Mouse (Mus musculus): Measurements from ENCODE around the gene Mrap. TPM values are rescaled to one million over a fixed set of nuclear protein-coding genes. Genes with fewer than 3 reads are reported as not detected.

The Mrap gene
- polyA plus RNA-seq, 1 experiment from 2014 or later, result not detected

DNA sequence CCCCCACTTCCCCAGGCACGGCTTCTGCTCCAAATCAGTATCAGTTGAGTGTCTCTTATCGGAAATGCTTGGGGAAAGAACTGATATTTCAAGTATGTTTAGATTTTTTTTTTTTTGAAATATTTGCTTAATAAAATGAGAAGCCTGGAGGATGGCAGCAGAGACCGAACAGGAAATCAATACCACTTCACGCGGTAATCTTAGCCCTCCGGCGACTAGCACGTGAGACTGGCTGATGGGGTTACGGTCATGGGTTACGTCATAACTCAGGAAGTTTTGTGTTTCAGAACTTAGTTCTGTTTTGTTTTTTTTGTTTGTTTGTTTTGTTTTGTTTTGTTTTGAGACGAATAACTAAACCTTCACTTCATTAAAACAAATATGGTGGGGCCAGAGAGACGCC is 27.7 kb upstream of the Mrap start:
- 80% methylated on average over 12 of the region's 12 CpGs for WGBS
- no peaks in the 10 kb centered on the region for H3K9me3 ChIP-seq
- no peak overlapping the region for H3K4me3 ChIP-seq
- peaks cover 6% of the 10 kb centered on the region; the same call in 1 of the 2 replicates for H3K27me3 ChIP-seq (replicated peaks)
- H3K4me2 ChIP-seq (replicated peaks), result peak overlapping the region; percentile 51
- peaks cover 10% of the 10 kb centered on the region for H3K4me1 ChIP-seq
- H3K9ac ChIP-seq, result no peak overlapping the region
- H3K36me3 ChIP-seq, result no peaks in the 10 kb centered on the region
- no peak for ATAC-seq (ENCODE audit: low FRiP score, low read depth)
- no peak overlapping the region for H3K27ac ChIP-seq

- Histone ChIP-seq H3K27ac (no peak overlapping the region), H3K4me3 (no peak overlapping the region), H3K9me3 (no peaks in the 10 kb centered on the region), H3K4me1 (peaks cover 8% of the 10 kb centered on the region), H3K4me2 (replicated peaks) (no peak overlapping the region), H3K27me3 (replicated peaks) (no peaks in the 10 kb centered on the region), H3K36me3 (peaks cover 22% of the 10 kb centered on the region; the same call in 1 of the 2 replicates), H3K9ac (no peak overlapping the region)
- ATAC-seq (ENCODE audit: low FRiP score, low read depth), result no peak
- WGBS, result 93% methylated on average over 4 of the region's 4 CpGs
These were observed 14.0 kb upstream of the Mrap start for GRCm38 (mm10) chr16:90724051-90724450.

GRCm38 (mm10) chr16:90726600-90727227 is 11.3 kb upstream of the Mrap start:
- Histone ChIP-seq H3K9me3 (peaks cover 8% of the 10 kb centered on the region; the same call in 1 of the 2 replicates), H3K4me1 (peaks cover 8% of the 10 kb centered on the region), H3K36me3 (peaks cover 6% of the 10 kb centered on the region; the same call in 1 of the 2 replicates), H3K4me2 (replicated peaks) (peak overlapping the region; percentile 97), H3K4me3 (peak overlapping the region; percentile 80), H3K27ac (no peak overlapping the region), H3K9ac (peak overlapping the region; percentile 65), H3K27me3 (replicated peaks) (no peaks in the 10 kb centered on the region)
- ATAC-seq (ENCODE audit: low FRiP score, low read depth), result peak; percentile 64
- WGBS, result 7% methylated on average over 38 of the region's 38 CpGs

- H3K4me2 ChIP-seq (replicated peaks), result peak within 1 kb of the TSS; percentile 97
- under 1% methylated on average over 53 of the region's 53 CpGs for WGBS
- H3K27me3 ChIP-seq (replicated peaks), result no peaks in the 10 kb centered on the region
- peaks cover 8% of the 10 kb centered on the region for H3K4me1 ChIP-seq
- H3K36me3 ChIP-seq, result peaks cover 4% of the 10 kb centered on the region; the same call in 1 of the 2 replicates
- ATAC-seq (ENCODE audit: low FRiP score, low read depth), result peak; percentile 95
- peaks cover 8% of the 10 kb centered on the region; the same call in 1 of the 2 replicates for H3K9me3 ChIP-seq
- no peak within 1 kb of the TSS; the same call in 1 of the 2 replicates for H3K27ac ChIP-seq
- peak within 1 kb of the TSS; percentile 80 for H3K4me3 ChIP-seq
- peak within 1 kb of the TSS; percentile 65 for H3K9ac ChIP-seq
These were observed 10.5 kb upstream of the Mrap start, which contains the start of gene Mis18a for GRCm38 (mm10) chr16:90727233-90728115. Mis18a (minus strand) TSS chr16:90727404.

GRCm38 (mm10) chr16:90735611-90736010 is 2.4 kb upstream of the Mrap start:
- WGBS, result 82% methylated on average over 4 of the region's 4 CpGs
- no peak overlapping the region for H3K4me2 ChIP-seq (replicated peaks)
- ATAC-seq (ENCODE audit: low FRiP score, low read depth), result no peak

DNA sequence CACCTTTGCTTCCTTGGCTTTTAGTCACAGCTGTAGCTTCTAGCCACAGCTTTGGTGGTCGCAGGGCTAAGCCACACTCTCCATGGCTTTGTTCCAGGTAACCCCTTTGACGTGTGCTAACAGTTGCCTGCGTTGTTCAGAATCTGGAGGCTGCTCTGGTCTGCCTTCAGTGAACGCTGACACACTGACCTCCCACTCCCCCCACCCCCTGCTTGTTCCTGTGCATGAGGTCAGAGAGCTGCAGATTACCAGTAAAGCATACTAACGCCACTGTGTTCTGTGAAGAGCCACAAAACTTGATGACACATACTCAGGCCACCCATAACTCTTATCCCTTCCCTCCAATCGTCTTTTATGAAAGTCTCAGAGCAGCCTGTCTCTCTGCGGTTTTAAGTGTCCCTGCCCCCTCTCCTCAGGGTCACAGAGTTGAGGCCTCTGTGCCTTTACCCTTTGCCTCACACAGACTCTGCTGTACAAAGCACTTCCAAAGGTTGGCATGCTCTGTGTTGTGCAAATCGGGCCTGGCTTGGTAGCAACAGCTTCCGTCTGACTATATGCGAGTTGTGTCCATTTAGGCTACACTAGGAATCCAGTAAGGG is 1.2 kb upstream of the Mrap start:
- WGBS, result 68% methylated on average over 10 of the region's 10 CpGs

More at GRCm38 (mm10) chr16:90735611-90736010, 2.4 kb upstream of the Mrap start:
- no peaks in the 10 kb centered on the region for H3K36me3 ChIP-seq
- peaks cover 7% of the 10 kb centered on the region; the same call in 1 of the 2 replicates for H3K9me3 ChIP-seq
- no peaks in the 10 kb centered on the region for H3K27me3 ChIP-seq (replicated peaks)
- no peaks in the 10 kb centered on the region for H3K4me1 ChIP-seq
- H3K27ac ChIP-seq, result no peak overlapping the region
- H3K9ac ChIP-seq, result no peak overlapping the region
- H3K4me3 ChIP-seq, result no peak overlapping the region

GRCm38 (mm10) chr16:90747143-90747542 is 9.1 kb downstream of the Mrap start:
- no peak overlapping the region for H3K9ac ChIP-seq
- no peak overlapping the region for H3K4me3 ChIP-seq
- H3K4me1 ChIP-seq, result 0 out of 2 replicates have a peak, but pooled peaks cover 1% of the 10 kb centered on the region
- peaks cover 17% of the 10 kb centered on the region for H3K36me3 ChIP-seq
- H3K4me2 ChIP-seq (replicated peaks), result no peak overlapping the region
- H3K27me3 ChIP-seq (replicated peaks), result no peaks in the 10 kb centered on the region
- no peak for ATAC-seq (ENCODE audit: low FRiP score, low read depth)
- no peak overlapping the region for H3K27ac ChIP-seq
- H3K9me3 ChIP-seq, result no peaks in the 10 kb centered on the region
- 94% methylated on average over 6 of the region's 6 CpGs for WGBS

More for the DNA sequence above, 1.2 kb upstream of the Mrap start:
- H3K9me3 ChIP-seq, result no peaks in the 10 kb centered on the region
- no peaks in the 10 kb centered on the region for H3K36me3 ChIP-seq
- no peak overlapping the region for H3K27ac ChIP-seq
- no peak overlapping the region for H3K9ac ChIP-seq
- ATAC-seq (ENCODE audit: low FRiP score, low read depth), result no peak
- 0 out of 2 replicates have a peak, but pooled peaks cover 4% of the 10 kb centered on the region for H3K4me1 ChIP-seq
- H3K4me2 ChIP-seq (replicated peaks), result no peak overlapping the region
- no peak overlapping the region for H3K4me3 ChIP-seq
- no peaks in the 10 kb centered on the region for H3K27me3 ChIP-seq (replicated peaks)

- peaks cover 27% of the 10 kb centered on the region for H3K36me3 ChIP-seq
- H3K27me3 ChIP-seq (replicated peaks), result no peaks in the 10 kb centered on the region
- H3K4me2 ChIP-seq (replicated peaks), result no peak overlapping the region
- no peaks in the 10 kb centered on the region for H3K9me3 ChIP-seq
- 95% methylated on average over 7 of the region's 7 CpGs for WGBS
- no peak for ATAC-seq (ENCODE audit: low FRiP score, low read depth)
- H3K4me1 ChIP-seq, result no peaks in the 10 kb centered on the region
- H3K27ac ChIP-seq, result no peak overlapping the region
- H3K4me3 ChIP-seq, result no peak overlapping the region
- no peak overlapping the region for H3K9ac ChIP-seq
These were observed 10.2 kb downstream of the Mrap start for GRCm38 (mm10) chr16:90748169-90748568.

DNA sequence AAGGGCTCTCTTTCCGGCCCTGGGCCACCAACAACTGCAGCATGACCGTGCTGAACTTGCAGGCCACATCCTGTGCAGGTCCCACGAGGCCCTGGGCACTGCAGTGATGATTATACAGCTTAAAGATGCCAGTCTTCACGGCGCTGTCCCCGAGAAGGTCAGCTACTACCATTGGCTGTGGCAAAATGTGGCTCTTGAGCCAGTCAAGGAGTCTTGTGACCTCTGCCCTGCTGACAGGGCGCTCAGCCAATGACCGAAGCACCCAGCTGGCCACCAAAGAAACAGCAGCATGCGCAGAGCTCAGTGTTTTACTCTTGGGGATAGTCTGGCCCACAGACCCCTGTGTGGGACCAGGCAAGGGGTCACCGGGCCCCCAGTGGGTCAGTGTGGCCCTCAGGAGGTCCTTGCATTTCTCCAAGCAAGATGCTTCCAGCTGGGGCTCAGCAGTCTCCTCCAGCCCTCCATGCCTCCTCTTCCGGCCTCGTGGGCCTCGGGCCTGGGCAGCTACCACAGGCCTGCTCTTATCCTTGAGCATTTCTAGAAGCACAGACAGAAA is 15.5 kb downstream of the Mrap start:
- no peaks in the 10 kb centered on the region for H3K4me1 ChIP-seq
- no peaks in the 10 kb centered on the region for H3K27me3 ChIP-seq (replicated peaks)
- H3K4me3 ChIP-seq, result no peak overlapping the region
- no peak for ATAC-seq (ENCODE audit: low FRiP score, low read depth)
- 94% methylated on average over 13 of the region's 13 CpGs for WGBS
- H3K4me2 ChIP-seq (replicated peaks), result no peak overlapping the region
- peaks cover 60% of the 10 kb centered on the region for H3K36me3 ChIP-seq
- no peak overlapping the region for H3K9ac ChIP-seq
- no peaks in the 10 kb centered on the region for H3K9me3 ChIP-seq
- no peak overlapping the region for H3K27ac ChIP-seq

DNA sequence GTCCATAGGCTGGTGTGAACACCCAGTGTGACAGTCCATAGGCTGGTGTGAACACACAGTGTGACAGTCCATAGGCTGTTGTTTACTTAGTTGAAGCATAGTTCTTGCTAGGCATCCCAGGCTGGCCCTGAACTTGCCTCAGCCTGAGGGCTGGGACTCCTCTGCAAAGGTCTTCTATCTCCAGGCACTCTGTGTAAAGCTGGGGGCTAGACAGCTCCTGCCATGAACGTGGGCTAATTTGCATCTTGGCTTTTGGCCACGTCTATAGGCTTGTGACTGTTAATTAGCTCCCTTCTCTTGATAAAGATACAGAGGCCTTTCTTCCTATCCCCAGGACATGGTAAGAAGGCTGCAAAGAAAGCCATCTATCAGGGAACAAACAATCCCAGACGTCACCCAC is 21.3 kb downstream of the Mrap start:
- peaks cover 11% of the 10 kb centered on the region; the same call in 1 of the 2 replicates for H3K4me1 ChIP-seq
- H3K27ac ChIP-seq, result no peak overlapping the region
- no peak overlapping the region for H3K9ac ChIP-seq
- WGBS, result 52% methylated on average over 3 of the region's 3 CpGs
- no peak overlapping the region for H3K4me3 ChIP-seq
- no peaks in the 10 kb centered on the region for H3K9me3 ChIP-seq
- H3K27me3 ChIP-seq (replicated peaks), result no peaks in the 10 kb centered on the region
- peak; percentile 65 for ATAC-seq (ENCODE audit: low FRiP score, low read depth)
- peaks cover 67% of the 10 kb centered on the region for H3K36me3 ChIP-seq
- no peak overlapping the region for H3K4me2 ChIP-seq (replicated peaks)

- no peak for ATAC-seq (ENCODE audit: low FRiP score, low read depth)
- H3K27me3 ChIP-seq (replicated peaks), result no peaks in the 10 kb centered on the region
- H3K9me3 ChIP-seq, result no peaks in the 10 kb centered on the region
- no peak overlapping the region for H3K9ac ChIP-seq
- H3K27ac ChIP-seq, result no peak overlapping the region
- H3K4me2 ChIP-seq (replicated peaks), result no peak overlapping the region
- H3K4me1 ChIP-seq, result peaks cover 11% of the 10 kb centered on the region; the same call in 1 of the 2 replicates
- H3K36me3 ChIP-seq, result peaks cover 66% of the 10 kb centered on the region
- WGBS, result 88% methylated on average over 4 of the region's 4 CpGs
- no peak overlapping the region for H3K4me3 ChIP-seq
These were observed 22.5 kb downstream of the Mrap start for GRCm38 (mm10) chr16:90760515-90760914.
